Mouse (Mus musculus) olfactory bulb, adult 2 months (tissue): ENCODE results near the gene Snrpe.

Experiments
- CTCF ChIP-seq: fragments of 200-500 bp; IDR thresholded peaks from 2 replicates; pipeline ENCODE4 v1.5.1; 2012; ENCODE audit warnings: low read depth, mild to moderate bottlenecking, low read length, moderate library complexity; ENCODE audit not compliant: insufficient read depth
- POLR2A ChIP-seq: fragments of 200-500 bp; IDR thresholded peaks from 2 replicates; pipeline ENCODE4 v1.6.1; 2012; ENCODE audit warnings: mild to moderate bottlenecking, low read depth, low read length, moderate library complexity; ENCODE audit not compliant: insufficient read depth

- TF ChIP-seq CTCF (no peak), POLR2A (no peak)
Observed at GRCm38 (mm10) chr1:133658878-133659277, 48.8 kb upstream of the Snrpe start.
